Mouse (Mus musculus) right cerebral cortex, adult 2 months (tissue): ENCODE results near the gene Acat2.
"Not testable (repeated sequence)": the region's sequence is repeated elsewhere in the genome, so short reads cannot be mapped to it uniquely, and the experiment has no call there.

Source experiments
- DNase-seq, 2 experiments: peaks; one replicate each; pipeline ENCODE4 v3.0.0; 2021 to 2022; ENCODE audit warnings: low spot score in 2 of 2

Acat2 gene

DNA sequence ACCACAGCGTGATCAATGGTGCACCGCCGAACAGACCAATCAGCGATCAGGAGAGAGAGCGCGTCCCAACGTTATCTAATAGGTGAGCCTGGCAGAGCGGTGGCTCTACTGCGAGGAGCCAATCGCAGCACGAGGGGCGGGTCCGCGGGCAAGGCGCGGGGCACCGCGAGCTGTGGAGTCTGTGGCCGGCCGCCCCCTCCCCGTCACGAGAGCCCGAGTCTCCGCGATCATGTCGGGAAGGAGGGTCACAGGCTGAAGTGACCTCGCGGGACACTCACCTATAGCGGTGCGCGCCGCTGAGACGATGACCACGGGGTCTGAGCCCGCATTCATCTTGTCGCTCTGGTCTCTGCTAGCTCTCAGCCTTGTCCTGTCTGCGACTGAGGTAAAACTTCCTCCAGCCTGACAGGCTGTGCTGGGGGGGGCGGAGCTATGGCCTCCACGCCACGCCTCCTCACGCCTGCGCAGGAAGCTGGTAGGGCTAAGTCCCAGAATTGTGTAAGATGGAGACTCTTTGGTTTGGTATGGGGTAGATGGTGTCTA, at the start of gene Acat2:
Gene Acat2, minus strand, starts transcription at position 417 of the 543 bp plus-strand sequence.
- DNase-seq: peak; percentile 94 to 96

DNA sequence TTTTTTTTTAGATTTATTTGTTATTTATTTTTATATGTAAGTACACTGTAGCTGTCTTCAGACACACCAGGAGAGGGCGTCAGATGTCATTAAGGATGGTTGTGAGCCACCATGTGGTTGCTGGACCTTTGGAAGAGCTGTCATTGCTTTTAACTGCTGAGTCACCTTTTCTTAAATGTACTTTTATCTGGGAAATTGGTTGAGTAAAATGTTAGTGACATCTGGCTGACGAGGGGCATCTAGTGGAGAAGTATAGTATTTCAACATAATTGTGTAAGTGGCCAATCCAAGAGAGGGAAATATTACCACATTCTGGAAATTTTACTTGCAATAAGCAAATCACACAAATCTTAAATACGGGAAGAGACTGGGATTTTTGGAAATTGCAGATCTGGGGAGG, 49.3 kb upstream of the Acat2 start:
- DNase-seq: peak; percentile 16 to 25

DNA sequence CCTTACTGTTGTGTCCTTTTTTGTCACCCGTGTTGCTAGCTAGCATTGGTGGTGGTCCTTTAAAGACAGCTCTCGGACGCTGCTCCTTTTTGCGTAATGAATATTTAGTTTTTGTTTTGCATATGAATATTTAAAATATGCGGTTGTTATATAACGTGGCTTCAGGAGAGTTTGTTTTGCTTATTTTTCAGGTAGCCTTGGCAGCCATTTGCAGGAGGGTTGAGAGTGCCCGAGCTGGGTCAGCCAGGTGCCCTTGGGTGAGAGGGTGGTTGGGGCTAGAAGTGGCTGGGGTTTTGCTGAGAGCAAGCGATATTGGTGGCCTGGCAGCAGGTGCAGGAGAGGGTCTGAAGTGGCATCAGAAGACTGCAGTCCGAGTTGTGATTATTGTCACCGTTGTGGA, 48.0 kb upstream of the Acat2 start:
- DNase-seq: no peak

DNA sequence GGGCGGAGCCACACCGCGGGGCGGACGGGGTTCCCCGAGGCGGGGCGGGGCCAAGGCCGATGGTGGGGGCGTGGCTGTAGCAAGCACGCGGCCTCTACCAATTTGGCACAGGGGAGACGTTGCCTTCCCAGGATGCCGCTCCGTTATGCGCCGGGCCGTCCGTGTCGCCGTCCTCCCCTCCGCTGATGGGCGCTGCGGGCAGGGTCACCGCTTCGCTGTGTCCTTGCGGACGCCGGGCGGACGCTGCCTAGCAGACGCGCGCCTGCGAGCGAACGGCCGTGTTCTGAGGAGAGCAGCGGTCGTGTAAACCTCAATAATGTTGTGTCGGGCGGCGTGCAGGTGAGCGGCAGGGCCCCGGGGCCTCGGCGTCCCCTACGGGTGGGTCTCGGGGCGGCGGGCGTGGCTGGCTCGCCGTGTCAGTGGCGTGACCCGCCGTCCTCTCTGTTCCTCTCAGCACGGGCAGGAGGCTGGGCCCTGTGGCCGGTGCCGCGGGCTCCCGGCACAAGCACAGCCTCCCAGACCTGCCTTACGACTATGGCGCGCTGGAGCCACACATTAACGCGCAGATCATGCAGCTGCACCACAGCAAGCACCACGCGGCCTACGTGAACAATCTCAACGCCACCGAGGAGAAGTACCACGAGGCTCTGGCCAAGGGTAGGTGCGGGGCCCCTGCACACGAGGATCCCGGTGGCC, 47.3 kb upstream of the Acat2 start:
- peak; percentile 97 to 98 for DNase-seq

DNA sequence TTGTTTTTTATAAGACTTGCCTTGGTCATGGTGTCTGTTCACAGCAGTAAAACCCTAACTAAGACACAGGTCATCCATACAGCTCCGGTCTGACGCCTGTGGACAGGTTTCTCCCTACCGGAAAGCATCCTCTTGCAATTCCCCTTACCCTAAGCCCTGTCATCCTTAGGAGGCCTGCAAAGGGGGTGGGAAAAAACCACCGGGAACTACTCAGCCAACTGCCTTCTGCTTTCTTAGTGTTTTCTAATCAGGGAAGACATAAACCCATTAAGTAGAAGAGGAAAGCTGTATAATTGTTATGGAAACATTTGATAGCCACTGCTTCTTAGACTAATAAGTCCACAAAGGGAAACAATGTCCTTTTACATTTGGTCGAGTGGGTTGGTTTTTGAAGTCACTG, 46.4 kb upstream of the Acat2 start:
- DNase-seq: no peak

DNA sequence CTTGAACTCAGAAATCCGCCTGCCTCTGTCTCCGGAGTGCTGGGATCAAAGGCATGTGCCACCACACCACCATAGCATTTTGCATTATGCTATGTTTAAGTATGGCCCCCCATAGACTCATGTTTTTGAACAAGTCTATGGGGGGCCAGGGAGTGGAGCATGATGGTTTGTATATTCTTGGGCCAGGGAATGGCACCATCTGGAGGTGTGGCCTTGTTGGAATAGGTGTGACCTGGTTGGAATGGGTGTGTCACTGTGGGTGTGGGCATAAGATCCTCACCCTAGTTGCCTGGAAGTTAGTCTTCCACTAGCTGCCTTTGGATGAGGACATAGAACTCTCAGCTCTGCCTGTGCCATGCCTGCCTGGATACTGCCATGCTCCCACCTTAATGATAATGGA, 46.0 kb upstream of the Acat2 start, which contains the start of gene Sod2:
Gene Sod2, plus strand, starts transcription at position 301 of the 400 bp plus-strand sequence.
- DNase-seq: not testable (repeated sequence)

DNA sequence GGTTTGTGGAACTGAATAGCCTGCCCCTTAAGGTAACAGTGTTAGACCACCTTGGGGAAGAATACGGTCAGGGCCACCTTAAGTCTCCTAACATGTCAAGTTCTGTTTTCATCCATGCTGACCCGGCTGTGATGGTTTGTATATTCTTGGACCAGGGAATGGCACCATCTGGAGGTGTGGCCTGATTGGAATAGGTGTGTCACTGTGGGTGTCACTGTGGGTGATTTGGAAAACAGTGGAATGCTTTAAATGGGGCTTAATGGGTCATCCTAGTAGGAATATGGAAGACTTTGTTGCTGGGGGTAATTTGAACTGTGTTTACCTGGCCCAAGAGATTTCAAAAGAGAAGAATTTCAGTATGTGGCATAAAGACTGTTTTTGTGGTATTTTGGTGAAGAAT, 43.9 kb upstream of the Acat2 start:
- not testable (repeated sequence) for DNase-seq

DNA sequence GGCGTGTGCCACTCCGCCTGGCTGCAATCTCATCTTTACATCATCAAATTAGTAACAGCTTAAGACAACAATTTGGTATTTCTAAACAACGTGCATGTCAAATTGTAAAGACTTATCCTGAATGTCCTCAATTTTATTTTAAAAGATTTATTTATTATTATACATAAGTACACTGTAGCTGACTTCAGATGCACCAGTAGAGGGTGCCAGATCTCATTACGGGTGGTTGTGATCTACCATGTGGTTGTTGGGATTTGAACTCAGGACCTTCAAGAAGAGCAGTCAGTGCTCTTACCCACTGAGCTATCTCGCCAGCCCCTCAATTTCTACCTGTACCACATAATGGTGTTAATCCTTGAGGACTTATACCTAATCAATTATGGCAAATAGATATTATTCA, 41.7 kb upstream of the Acat2 start:
- not testable (repeated sequence) for DNase-seq

DNA sequence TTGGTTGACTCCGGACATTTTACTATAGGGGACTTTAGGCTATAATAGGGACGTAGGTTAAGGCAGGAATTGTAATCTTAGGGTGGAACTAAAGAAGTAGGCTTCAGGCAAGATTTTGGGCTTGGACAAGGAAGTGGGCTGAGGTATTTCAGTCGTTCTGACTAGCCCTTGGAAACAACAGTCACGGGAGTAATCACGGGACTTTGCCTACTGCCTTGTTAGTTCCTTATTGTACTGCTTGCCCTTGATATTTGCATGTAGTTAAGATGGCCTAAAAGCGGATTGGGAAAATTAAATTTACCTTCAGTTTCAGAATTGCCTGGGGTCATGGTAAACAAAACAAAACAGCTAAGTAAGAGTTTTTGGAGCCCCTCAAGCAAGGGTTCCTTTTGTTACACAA, 38.5 kb upstream of the Acat2 start:
- DNase-seq: no peak

DNA sequence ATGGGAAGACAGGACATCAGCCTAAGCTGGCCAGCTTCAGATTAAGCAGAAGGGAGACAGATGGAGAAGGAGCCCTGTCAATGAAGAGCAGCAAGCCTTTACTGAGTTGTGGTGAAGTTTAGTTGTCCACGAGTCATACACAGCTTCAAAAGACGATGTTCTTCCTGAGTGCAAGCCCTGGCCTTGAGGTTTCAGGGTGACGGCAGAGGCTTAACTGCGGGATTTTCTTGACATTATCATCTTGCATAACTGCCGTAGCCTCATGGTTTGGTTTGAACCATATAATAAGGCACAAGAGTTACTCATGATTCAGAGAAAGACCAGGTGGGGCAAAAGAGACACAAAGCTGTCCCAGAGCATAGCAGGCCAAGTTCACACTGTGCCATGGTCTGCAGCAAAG, 37.3 kb upstream of the Acat2 start:
- DNase-seq: no peak

DNA sequence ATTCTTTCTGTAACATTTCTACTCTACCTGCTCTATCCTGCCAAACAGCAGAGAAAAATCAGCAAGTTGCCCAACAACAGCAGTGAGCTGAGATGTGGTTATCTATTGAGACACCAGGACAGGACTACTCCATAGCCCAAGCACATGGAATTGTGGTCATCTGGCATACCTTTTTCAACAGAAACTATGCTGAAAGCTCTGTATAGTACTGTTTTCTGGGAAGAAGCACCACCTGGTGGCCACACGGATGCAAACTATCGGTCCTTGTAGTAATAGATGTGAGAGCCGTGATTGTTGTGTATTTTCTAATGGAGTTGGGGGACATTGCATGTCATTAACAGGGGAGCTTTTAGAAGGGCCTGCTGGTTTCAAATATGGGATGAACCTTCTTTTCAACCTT, 35.8 kb upstream of the Acat2 start:
- DNase-seq: peak; percentile 70 to 84

DNA sequence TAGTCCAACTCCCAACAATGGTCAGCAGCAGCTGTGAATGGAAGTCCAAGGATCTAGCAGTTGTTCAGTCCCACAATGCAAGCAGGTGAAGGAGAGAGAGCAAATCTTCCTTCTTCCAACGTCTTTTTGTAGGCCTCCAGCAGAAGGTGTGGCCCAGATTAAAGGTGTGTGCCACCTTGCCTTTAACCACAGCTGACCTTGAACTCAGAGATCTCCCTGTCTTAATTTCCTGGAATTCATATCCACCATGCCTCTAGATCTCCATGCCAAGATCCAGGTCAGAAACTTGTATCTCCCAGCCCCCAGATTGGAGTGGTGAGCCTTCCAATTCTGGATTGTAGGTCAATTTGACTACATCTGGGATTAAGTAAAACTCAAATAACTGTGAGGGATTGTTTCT, 33.5 kb upstream of the Acat2 start, which contains the start of gene Wtap:
Gene Wtap, minus strand, starts transcription at position 101 of the 400 bp plus-strand sequence.
- no peak for DNase-seq

DNA sequence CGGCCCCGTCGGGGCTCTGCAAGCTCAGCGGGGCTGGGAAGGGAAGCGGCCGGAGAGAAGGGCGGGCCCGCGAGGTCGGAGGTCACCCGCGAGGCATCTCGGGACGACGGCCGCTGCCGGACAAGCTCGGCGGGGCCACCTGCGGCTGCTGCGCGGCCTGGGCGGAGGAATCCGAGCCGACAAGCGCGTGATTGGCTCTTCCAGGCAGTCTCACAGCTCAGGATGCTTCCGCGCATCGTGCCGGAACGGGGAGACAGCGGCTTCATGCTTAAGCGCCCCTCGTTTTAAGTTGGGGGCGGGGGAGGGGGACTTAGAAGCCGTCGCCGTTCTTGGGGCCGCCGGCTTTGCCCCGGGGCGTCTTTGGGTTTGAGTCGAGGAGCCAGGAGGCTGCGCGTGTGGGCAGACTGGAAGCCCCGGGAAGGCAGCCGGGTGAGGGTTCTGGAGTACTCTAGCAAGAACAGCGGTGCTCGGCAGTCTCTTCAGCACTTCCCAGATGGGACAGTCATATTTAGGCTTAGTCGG, 32.0 kb upstream of the Acat2 start:
- peak; percentile 93 for DNase-seq

DNA sequence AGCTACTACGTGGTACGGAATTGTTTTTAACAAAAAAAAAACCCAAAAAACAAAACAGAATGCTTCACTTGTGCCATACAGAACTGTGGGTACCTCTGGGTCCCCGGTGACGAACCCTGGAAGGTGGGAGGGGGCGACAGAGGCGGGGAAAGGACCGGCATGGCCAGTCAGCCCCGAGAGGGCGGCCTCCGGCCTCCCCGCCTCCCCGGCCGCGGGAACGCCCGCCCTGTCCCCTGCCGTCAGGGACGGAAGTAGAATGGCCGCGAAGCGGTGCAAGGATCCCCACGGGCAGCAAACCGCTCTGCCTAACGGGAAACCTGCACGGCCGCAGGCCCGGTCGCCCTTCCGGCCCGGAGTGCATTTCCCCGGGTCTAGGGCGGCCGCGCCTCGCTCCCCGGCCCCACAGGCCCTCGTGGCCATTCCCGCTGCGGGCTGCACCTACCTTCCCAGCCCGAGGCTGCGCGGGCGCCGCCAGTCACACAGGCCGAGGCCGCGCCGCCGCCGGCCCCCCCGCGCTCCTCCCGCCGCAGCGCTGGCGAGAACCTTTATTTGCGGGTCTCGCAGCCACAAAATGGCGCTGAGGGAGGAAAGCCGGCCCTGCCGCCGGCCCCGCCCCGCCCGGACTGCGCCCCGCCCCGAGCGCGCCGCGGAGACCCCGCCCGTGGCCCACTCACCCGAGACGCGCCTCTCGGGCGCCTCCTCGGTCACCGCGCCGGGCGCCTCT, 31.2 kb upstream of the Acat2 start:
- peak; percentile 77 to 81 for DNase-seq

DNA sequence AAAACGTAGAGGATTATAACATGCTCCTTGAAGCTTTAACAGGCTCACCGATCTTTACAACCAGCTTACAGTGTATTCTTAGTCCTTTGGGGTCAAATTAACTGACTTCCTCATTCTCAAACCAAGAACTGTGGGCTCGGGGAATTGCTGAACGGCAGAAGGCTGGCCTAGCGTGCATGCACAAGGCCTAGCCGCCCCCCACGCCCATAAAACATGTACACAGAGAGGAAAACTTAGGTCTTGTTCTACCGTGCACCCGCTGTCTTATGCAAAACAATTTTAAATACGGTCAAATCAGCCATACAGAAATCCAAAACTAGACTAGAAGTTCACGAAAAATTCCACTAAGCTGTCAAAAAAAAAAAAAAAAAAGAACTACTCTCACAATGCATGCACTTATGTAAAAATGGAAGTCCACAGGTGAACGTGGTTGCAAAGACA, 30.7 kb upstream of the Acat2 start:
- DNase-seq: peak; percentile 34 to 35

DNA sequence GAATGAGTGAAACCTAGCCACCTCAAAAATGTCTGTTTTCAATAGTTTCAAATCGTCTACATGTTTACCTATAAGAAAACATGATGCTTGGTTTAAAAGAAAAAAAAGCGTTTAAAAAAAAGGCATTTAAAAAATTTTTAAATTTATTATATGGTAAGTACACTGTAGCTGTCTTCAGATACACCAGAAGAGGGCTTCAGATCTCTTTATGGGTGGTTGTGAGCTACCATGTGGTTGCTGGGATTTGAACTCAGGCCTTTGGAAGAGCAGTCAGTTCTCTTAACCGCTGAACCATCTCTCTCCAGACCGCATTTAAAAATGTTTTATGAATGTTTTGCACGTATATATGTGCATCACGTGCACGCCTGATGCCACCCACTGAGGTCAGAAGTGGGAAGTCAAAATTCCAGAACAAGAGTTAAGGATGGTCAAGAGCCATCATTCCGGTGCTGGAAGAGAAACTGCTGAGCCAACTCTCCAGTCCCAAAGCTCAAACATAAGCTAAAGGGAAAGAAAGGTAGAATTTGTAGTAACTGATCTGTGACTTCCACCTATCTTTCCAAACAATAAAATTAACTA, 30.1 kb upstream of the Acat2 start:
- no peak for DNase-seq

DNA sequence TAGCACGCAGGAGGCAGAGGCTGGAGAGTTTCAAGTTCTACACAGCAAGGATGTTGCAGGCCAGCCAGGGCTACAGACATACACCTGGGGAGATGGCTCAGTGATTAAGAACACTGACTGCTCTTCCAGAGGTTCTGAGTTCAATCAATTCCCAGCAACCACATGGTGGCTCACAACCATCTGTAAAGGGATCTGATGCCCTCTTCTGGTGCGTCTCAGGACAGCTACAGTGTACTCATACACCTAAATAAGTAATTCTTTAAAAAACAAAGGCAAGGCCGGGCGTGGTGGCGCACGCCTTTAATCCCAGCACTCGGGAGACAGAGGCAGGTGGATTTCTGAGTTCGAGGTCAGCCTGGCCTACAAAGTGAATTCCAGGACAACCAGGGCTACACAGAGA, 27.5 kb upstream of the Acat2 start:
- not testable (repeated sequence) for DNase-seq

DNA sequence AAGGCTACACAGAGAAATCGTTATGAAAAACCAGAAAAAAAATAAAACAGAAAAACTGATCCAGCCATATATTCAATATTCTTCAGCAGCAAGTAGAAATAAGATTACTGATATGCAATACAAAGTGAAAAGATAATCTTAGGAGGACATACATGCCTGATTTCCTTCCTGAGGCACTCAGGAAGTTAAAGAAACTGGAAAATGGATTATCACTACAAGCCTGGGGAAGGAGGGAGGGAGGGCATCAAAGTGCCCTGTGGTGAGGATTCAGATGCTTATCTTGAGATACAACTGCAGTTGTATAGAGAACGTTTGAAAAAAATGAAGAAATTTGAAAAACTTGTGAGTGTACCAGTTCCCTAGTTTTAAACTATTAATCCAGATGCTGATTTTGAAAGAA, 23.4 kb upstream of the Acat2 start:
- no peak for DNase-seq

DNA sequence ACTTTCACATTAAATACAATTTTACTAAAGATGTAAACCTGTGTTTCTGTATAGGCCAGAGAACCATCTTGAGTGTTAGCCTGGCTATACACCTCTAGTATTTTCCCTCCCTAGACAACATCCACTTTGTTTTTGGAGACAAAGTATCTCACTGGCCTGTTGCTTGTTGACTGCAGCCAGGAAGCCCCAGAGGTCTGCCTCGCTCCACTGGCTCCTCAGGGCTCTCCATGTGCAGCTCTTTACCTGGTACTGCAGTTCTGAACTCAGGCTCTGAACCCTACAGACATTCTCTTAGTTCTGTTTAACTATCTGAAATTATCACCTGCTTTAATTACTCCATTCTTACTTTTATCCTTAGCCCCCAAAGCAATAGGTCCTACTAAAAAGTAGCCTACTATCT, 18.0 kb upstream of the Acat2 start:
- DNase-seq: no peak

DNA sequence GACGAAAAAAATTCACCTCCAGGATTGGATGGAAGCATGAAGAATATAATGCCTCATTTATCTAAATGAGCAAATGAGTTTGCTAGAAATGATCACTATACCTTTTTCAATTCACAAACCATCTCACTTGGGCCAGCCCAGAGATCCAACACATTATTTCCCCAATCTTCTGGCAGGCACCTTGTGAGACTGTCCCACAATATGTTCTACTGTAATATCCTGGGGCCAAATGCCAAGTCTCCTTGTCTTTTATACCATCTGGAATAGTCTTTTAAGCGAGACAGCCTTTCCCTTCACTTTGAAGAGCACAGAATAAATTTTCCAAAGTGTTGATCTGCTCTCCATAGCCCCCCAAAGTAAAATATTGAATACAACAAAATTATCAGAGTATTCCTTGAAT, 13.3 kb upstream of the Acat2 start:
- no peak for DNase-seq

DNA sequence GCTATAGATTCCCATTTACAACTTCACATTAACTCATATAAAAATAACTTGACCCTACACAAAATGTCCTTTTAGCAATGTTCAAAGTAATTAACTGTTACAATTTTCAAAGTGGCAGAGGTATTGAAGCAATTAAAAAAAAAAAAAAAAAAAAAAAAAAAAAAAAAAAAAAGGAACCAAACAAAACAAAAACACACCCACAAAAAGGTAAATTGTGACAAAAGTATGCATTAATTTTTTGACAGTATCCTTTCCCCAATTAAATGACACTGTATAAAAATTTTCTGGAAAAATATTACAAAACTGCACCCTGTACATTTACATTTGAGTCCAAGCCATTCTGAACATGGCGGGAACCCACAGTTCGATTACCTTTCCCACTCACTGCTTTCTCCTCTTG, 6.6 kb upstream of the Acat2 start:
- DNase-seq: no peak

DNA sequence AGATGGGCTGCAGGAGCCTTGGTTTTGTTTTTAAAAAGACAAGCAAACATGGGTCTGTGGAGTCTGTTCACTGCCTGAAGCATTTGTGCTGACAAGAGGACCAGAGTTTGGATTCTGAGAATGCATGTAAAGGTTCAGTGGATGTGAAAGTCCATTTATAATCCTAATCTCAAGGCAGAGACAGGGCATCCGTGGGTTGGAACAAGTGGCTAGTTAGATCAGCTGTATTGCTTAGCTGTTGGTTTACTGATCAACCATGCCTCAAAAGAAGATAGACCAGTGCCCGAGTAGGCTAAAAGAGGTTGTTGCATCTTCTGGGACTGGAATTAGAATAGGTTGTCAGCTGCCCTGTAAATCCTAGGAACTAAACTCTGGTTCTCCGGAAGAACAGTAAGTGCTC, 2.9 kb upstream of the Acat2 start:
- no peak for DNase-seq
